Mouse (Mus musculus) liver, postnatal 0 days (tissue): ENCODE results near the gene Chst12. TPM values are rescaled to one million over a fixed set of nuclear protein-coding genes. Genes with fewer than 3 reads are reported as not detected.

Experiments used
- ATAC-seq: fragments of 200-750 bp; cut with Nextera tagmentation; 2 replicates; pipeline ENCODE4 v1.8.0; 2017; ENCODE audit warnings: mild to moderate bottlenecking, moderate library complexity
- DNase-seq: peaks from one replicate; pipeline ENCODE4 v3.0.0-alpha.2; 2016
- H3K27ac ChIP-seq: fragments of 300-500 bp; sonication (generic); 2 replicates; pipeline ENCODE4 v1.5.1; 2014; ENCODE audit warnings: antibody characterized with exemption, moderate library complexity, mild to moderate bottlenecking, low read depth
- H3K27me3 ChIP-seq: fragments of 300-500 bp; sonication (generic); 2 replicates; pipeline ENCODE4 v1.6.1; 2014; ENCODE audit warnings: low read length, control low read depth, mixed read lengths; ENCODE audit not compliant: insufficient read depth
- H3K36me3 ChIP-seq: fragments of 300-500 bp; sonication (generic); replicated peaks from 2 replicates; pipeline ENCODE4 v1.6.1; 2014; ENCODE audit warnings: mild to moderate bottlenecking, control low read depth, low read length, moderate library complexity, mixed read lengths; ENCODE audit not compliant: insufficient read depth
- H3K4me1 ChIP-seq: fragments of 300-500 bp; sonication (generic); 2 replicates; pipeline ENCODE4 v1.6.1; 2014; ENCODE audit warnings: antibody characterized with exemption, mild to moderate bottlenecking, control low read depth; ENCODE audit not compliant: insufficient read depth
- H3K4me2 ChIP-seq: fragments of 300-500 bp; sonication (generic); 2 replicates; pipeline ENCODE4 v1.6.1; 2014; ENCODE audit warnings: low read depth, mild to moderate bottlenecking, low read length, moderate library complexity, mixed read lengths
- H3K4me3 ChIP-seq: fragments of 300-500 bp; sonication (generic); 2 replicates; pipeline ENCODE4 v1.5.1; 2014; ENCODE audit warnings: low read depth, low read length
- H3K9ac ChIP-seq: fragments of 300-500 bp; sonication (generic); replicated peaks from 2 replicates; pipeline ENCODE4 v1.6.1; 2014; ENCODE audit warnings: mild to moderate bottlenecking, moderate library complexity
- H3K9me3 ChIP-seq: fragments of 300-500 bp; sonication (generic); 2 replicates; pipeline ENCODE4 v1.6.1; 2016; ENCODE audit warnings: mild to moderate bottlenecking, control low read depth, low read length, mixed read lengths
- CTCF ChIP-seq: sonication (generic); IDR thresholded peaks from 2 replicates; pipeline ENCODE4 v1.5.1; 2016; ENCODE audit warnings: antibody characterized with exemption, low read depth
- EP300 ChIP-seq: IDR thresholded peaks from 2 replicates; pipeline ENCODE4 v1.6.1; 2016; ENCODE audit warnings: antibody characterized with exemption, low read depth, mild to moderate bottlenecking
- WGBS: fragments of 180-500 bp; shearing (Covaris S2); extraction: QIAGEN DNeasy Blood & Tissue Kit; methylation state at CpG from one replicate; pipeline ENCODE4 v1.1.7; 2014; ENCODE audit not compliant: insufficient replicate concordance; 5-methylcytosine and 5-hydroxymethylcytosine counted together
- polyA plus RNA-seq: library from polyadenylated mRNA; unstranded; fragments of >200 nt; fragmentation: Nextera tagmentation; extraction: Ambion mirVana; gene quantifications from 2 replicates; pipeline ENCODE4 v1.2.1, GENCODE M21; 2015

The Chst12 gene
- polyA plus RNA-seq, 1 experiment from 2014 or later: 8.6 TPM

DNA sequence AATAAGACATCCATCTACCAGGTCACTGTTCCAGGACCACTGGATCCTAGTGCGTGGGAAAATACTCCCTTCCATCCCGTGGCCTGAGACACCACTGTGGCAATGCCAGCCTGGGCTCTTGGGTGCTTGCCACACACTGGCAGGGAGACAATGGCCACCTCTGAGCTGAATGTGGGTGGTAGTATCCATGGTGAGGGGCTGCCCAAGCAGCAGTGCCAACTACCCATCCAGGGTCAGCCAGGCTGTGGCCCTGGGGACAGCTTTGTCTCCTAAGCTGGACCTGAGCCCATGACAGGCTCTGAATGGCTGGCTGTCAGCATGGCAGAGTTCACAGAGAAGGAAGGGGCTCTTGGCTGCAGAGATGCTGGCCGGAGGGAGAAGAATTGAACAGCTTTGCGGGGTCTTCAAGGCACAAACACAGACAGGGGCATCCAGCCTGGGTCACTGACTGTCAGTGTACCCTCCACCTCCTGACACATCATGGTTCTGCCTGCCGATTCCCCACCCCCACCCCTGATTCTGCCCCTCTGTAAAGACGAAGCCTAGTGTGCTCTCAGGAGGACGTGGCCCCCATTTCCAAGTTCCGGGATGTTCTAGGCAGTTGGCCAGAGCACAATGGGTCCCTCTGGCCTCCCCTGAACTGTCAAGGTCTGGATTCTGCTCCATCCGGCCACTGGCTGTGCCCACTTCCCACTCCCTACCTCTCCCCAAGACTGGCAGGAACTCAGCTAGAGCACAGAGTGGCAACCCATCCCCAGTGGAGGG is 37.6 kb downstream of the Chst12 start:
- no peak overlapping the region for H3K9ac ChIP-seq
- DNase-seq (no peak), ATAC-seq (no peak)
- no peaks in the 10 kb centered on the region for H3K9me3 ChIP-seq
- TF ChIP-seq EP300 (no peak), CTCF (no peak)
- 62% methylated on average over 9 of the region's 9 CpGs for WGBS
- no peak overlapping the region for H3K4me2 ChIP-seq
- H3K4me3 ChIP-seq: no peak overlapping the region
- no peaks in the 10 kb centered on the region for H3K27me3 ChIP-seq
- H3K27ac ChIP-seq: no peak overlapping the region
- no peaks in the 10 kb centered on the region for H3K36me3 ChIP-seq
- no peaks in the 10 kb centered on the region for H3K4me1 ChIP-seq

DNA sequence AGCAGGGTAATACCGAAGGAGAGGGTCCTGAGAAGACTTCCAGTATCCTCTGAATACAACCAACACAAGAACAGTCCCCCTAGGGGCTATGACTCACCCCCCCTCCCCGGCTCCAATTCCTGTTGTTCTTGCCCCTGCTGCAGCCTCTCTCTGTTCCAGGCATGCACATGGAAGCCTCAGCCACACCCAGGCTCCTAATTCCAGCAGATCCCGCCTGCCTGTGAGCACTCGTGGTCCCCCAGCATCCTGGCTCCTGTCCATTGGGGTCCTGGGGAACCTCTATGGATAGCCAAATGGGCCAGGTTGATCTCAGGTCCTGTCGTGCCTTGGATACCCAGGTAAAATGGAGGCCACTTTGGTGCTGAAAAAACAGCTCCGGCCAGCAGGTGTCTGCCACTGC is 40.3 kb downstream of the Chst12 start:
- Histone ChIP-seq H3K36me3 (no peaks in the 10 kb centered on the region), H3K9ac (no peak overlapping the region), H3K4me2 (no peak overlapping the region), H3K9me3 (no peaks in the 10 kb centered on the region), H3K4me3 (no peak overlapping the region), H3K27me3 (no peaks in the 10 kb centered on the region), H3K27ac (no peak overlapping the region), H3K4me1 (no peaks in the 10 kb centered on the region)
- DNase-seq (no peak), ATAC-seq (no peak)
- TF ChIP-seq EP300 (no peak), CTCF (no peak)
- WGBS: 63% methylated on average over 6 of the region's 6 CpGs

- WGBS: 89% methylated on average over 19 of the region's 19 CpGs
- Histone ChIP-seq H3K27ac (no peak overlapping the region), H3K9me3 (no peaks in the 10 kb centered on the region), H3K36me3 (no peaks in the 10 kb centered on the region), H3K4me2 (no peak overlapping the region), H3K27me3 (no peaks in the 10 kb centered on the region), H3K9ac (no peak overlapping the region), H3K4me1 (no peaks in the 10 kb centered on the region), H3K4me3 (no peak overlapping the region)
- DNase-seq (no peak), ATAC-seq (no peak)
- TF ChIP-seq CTCF (peak; percentile 48), EP300 (no peak)
Measured at GRCm38 (mm10) chr5:140546332-140546731, 41.0 kb downstream of the Chst12 start.

- no peak overlapping the region for H3K27ac ChIP-seq
- 36% methylated on average over 17 of the region's 17 CpGs for WGBS
- no peak for ATAC-seq
- H3K9ac ChIP-seq: no peak overlapping the region
- H3K36me3 ChIP-seq: no peaks in the 10 kb centered on the region
- no peaks in the 10 kb centered on the region for H3K4me1 ChIP-seq
- H3K27me3 ChIP-seq: no peaks in the 10 kb centered on the region
- no peak overlapping the region for H3K4me2 ChIP-seq
- no peaks in the 10 kb centered on the region for H3K9me3 ChIP-seq
- TF ChIP-seq CTCF (no peak), EP300 (no peak)
- DNase-seq: no peak
- H3K4me3 ChIP-seq: no peak overlapping the region
Measured at GRCm38 (mm10) chr5:140549306-140550047, 44.1 kb downstream of the Chst12 start.

DNA sequence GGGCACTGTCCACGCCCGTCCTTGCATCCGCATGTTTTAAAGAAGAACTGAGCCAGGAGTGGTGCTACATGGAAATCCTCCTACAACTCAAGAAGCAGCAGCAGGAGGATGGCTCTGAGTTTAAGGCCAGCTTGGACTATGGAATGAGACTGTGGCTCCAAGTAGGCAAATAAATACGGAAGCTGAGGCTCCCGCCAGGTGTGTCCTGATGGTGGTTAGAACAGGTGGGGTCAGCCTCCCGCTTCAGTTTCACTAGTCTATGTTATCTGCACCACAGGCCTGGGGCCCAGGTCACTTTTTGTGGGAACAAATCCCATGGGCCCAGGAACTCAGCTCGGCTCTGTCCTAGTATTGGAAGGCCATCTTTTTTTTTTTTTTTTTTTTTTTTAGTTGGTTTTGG is 48.4 kb downstream of the Chst12 start:
- WGBS: 79% methylated on average over 7 of the region's 7 CpGs
- Histone ChIP-seq H3K4me3 (no peak overlapping the region), H3K36me3 (no peaks in the 10 kb centered on the region), H3K27me3 (no peaks in the 10 kb centered on the region), H3K4me1 (no peaks in the 10 kb centered on the region), H3K27ac (no peak overlapping the region), H3K9ac (no peak overlapping the region), H3K9me3 (no peaks in the 10 kb centered on the region), H3K4me2 (no peak overlapping the region)
- no peak for TF ChIP-seq CTCF
- TF ChIP-seq EP300: no peak
- ATAC-seq: no peak
- DNase-seq: no peak

DNA sequence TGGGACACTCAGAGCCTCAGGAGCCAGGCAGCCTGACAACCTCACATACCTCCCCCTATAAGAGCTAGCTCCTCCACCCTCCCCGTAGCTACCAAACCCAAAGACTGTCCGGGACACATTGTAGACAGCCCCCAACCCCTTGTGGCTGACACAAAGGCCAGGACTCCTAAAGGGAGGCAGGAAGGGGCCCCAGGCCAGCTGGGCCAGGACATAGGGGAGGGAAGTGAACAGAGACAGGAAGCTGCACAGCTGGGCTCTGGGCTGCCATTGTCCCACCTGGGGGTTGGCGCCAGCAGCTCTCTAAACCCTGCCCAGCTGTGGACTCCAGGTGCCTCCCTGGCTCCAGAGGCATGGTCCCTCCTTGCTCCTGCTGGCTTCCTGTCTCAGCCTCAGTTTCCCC is 51.5 kb downstream of the Chst12 start:
- no peak for DNase-seq
- no peaks in the 10 kb centered on the region for H3K27me3 ChIP-seq
- H3K36me3 ChIP-seq: no peaks in the 10 kb centered on the region
- no peaks in the 10 kb centered on the region for H3K4me1 ChIP-seq
- no peak for TF ChIP-seq CTCF
- no peak for TF ChIP-seq EP300
- ATAC-seq: peak; percentile 21; the same call in 1 of the 2 replicates
- H3K9me3 ChIP-seq: no peaks in the 10 kb centered on the region
- no peak overlapping the region for H3K27ac ChIP-seq
- H3K9ac ChIP-seq: no peak overlapping the region
- H3K4me3 ChIP-seq: no peak overlapping the region
- H3K4me2 ChIP-seq: no peak overlapping the region
- WGBS: 49% methylated on average over 3 of the region's 3 CpGs
